Mouse (Mus musculus) cortical plate, adult 2 months (tissue): ENCODE results near the gene Adk.

ENCODE experiments used
- CTCF ChIP-seq: fragments of 200-500 bp; IDR thresholded peaks from 2 replicates; pipeline ENCODE4 v1.5.1; 2011; ENCODE audit warnings: mild to moderate bottlenecking, control low read depth, low read length; ENCODE audit not compliant: insufficient read depth; ENCODE audit errors: extremely low read depth
- POLR2A ChIP-seq: fragments of 200-500 bp; IDR thresholded peaks from 2 replicates; pipeline ENCODE4 v1.6.1; 2011; ENCODE audit warnings: mild to moderate bottlenecking, low read length, control low read depth; ENCODE audit not compliant: insufficient read depth; ENCODE audit errors: extremely low read depth

GRCm38 (mm10) chr14:21481231-21481630, 428.9 kb downstream of the Adk start, which contains the start of gene Kat6b:
- TF ChIP-seq CTCF (no peak), POLR2A (no peak)
